Mouse (Mus musculus): ENCODE results near the gene Tor1aip1. TPM values are rescaled to one million over a fixed set of nuclear protein-coding genes. Genes with fewer than 3 reads are reported as not detected.
A peak's percentile ranks its signal among the peaks of the same experiment; 100 is the strongest.
"Not testable (repeated sequence)": the region's sequence is repeated elsewhere in the genome, so short reads cannot be mapped to it uniquely, and the experiment has no call there.

Tor1aip1 gene
- total RNA-seq, 2 experiments from 2014 or later, result 28.5 to 31.2 TPM

DNA sequence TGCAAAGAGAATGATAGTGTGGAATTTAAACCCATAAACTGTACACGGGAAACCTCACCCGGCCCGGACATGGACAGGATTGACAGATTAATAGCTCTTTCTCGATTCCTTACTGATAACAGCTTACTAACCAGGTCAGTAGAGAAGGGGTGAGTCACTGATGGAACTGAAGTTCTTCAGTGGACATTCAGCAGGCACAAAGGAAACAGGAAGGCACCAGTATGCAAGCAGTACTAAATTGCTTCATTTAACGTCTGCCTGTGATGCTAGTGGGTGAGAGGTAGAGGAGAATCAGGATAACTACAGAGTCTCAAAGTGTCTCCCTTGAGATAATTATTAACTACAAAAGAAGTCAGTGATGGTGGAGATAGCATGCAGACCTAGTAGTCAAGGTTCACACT is 7.9 kb upstream of the Tor1aip1 start:
- TF ChIP-seq CTCF (IDR thresholded peaks at IDR 0.05), result no peak
- H3K27ac ChIP-seq, result no peak overlapping the region
- DNase-seq (ENCODE audit: extremely low spot score in 1 of 2, low spot score in 2 of 2), result no peak
- intact Hi-C loops (cut with DNase I), result no loop called here
- no peak overlapping the region for H3K4me3 ChIP-seq

DNA sequence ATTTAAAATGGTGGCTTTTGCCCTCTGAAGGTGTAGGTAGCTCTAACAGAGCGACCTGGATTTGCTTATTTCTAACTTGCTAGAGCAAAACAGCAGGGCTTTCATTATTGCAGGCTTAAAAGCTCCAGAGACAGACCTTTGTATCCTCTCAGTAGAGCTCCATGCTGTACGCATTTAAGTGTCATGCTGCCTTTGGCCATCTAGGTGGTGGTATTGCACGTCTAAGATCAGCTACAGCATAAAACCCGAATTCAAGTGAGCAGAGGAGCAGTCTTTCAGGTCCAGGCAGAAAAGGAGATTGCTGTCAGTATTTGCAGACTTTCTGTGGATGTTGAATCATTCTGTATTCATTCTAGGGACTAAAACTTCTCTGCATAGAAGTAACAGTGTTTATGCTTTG is 6.7 kb upstream of the Tor1aip1 start:
- Histone ChIP-seq H3K4me3 (no peak overlapping the region; the same call in 1 of the 2 replicates), H3K27ac (no peak overlapping the region)
- intact Hi-C loops (cut with DNase I), result no loop called here
- TF ChIP-seq CTCF (IDR thresholded peaks at IDR 0.05), result peak; percentile 65
- peak in 1 of 2 experiments; percentile 22 for DNase-seq (ENCODE audit: extremely low spot score in 1 of 2, low spot score in 2 of 2)

DNA sequence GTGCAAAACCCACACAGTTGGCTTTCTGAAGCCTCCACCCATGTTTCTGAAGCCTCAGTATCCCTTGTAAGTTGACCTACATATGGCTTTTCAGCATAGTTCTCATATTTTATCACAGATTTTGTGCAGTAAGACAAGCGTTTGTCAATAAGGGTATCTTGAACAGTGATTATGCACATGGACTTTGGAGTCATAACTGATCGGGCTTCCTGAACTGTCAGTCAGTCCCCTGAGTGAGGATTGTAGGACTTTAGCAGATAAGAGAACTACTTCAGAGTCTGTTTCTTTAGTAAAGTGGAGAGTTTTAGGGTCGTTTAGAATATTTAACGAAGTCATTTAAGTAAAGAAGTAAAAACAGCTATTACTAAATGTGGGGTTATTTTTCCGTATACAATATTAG is 6.2 kb upstream of the Tor1aip1 start:
- intact Hi-C loops (cut with DNase I), result no loop called here

DNA sequence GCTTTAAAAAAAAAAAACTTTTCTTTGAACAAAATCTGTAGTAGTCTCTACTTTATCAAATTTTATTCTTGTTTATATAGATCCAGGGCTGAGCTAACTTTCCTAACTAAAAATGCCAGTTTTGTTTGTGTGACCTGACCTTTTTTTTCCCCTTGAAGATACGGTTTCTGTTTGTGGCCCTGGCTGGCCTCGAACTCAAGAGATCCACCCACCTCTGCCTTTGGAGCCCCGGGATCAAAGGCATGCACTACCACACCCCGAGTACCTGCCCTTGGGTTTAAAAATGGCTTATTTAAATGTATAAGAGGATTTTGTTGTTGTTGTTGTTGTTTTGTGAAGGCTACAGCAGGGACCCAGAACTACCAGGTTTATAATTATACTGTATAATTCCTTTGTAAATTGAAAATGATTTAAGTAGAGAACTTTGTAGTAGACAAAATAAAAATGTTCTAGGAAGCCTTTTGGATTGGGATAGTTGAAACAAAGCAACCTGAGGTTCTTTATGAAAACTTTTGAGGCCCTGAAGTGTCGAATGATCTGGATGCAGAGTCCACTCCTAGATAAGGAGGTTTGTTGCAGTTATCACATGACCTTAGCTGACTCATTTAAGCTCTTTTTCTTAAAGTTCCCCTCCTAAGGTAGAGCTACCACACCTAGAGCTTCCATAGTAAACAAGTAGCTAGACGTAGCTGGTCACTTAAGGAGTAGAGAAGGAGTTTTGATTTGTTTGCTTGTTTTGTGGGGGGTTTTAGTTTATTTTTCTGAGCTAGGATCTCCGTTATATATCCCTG is 5.4 kb upstream of the Tor1aip1 start:
- no peak for TF ChIP-seq CTCF (IDR thresholded peaks at IDR 0.05)
- Histone ChIP-seq H3K27ac (no peak overlapping the region), H3K4me3 (peak overlapping the region; percentile 67)
- no peak for DNase-seq (ENCODE audit: extremely low spot score in 1 of 2, low spot score in 2 of 2)
- intact Hi-C loops (cut with DNase I), result no loop called here

More for the DNA sequence above, 6.2 kb upstream of the Tor1aip1 start:
- H3K27ac ChIP-seq, result no peak overlapping the region
- H3K4me3 ChIP-seq, result no peak overlapping the region; the same call in 1 of the 2 replicates
- TF ChIP-seq CTCF (IDR thresholded peaks at IDR 0.05), result no peak
- DNase-seq (ENCODE audit: extremely low spot score in 1 of 2, low spot score in 2 of 2), result no peak

DNA sequence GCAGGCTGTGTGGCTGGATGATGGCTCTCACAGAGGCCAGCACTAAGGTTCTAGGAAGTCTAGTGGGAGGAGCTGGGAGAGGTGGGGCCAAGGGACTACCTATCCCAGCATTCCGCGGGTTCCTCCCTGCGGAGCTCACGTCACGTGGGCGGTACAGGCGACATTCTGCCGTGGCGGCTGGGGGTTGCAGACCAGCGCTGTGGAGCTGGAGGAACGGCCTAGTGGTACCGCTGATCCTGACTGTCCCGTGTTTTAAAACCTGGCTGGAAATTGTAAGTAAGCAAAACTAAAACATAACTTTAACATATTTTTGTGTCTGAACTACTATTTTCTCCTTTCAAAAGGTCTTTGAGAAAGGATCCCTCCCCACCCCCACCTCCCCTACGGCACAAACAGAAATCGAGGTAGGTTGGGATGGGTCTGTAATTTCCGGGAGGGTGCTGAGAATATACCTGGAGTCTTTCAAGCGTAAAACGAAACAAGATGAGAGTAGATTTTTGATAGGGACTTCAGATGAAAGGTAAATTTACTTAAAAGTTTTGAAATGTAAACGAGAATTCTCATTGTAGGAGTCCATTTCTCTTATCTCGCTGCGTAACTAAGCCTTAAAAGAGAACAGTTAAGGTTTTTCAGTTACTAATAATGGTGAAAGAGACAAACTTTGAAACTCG is 4.6 kb upstream of the Tor1aip1 start:
- Histone ChIP-seq H3K27ac (peak overlapping the region; percentile 62), H3K4me3 (peak overlapping the region; percentile 67)
- DNase-seq (ENCODE audit: extremely low spot score in 1 of 2, low spot score in 2 of 2), result peak; percentile 88 to 91
- TF ChIP-seq CTCF (IDR thresholded peaks at IDR 0.05), result no peak
- intact Hi-C loops (cut with DNase I), result no loop called here

DNA sequence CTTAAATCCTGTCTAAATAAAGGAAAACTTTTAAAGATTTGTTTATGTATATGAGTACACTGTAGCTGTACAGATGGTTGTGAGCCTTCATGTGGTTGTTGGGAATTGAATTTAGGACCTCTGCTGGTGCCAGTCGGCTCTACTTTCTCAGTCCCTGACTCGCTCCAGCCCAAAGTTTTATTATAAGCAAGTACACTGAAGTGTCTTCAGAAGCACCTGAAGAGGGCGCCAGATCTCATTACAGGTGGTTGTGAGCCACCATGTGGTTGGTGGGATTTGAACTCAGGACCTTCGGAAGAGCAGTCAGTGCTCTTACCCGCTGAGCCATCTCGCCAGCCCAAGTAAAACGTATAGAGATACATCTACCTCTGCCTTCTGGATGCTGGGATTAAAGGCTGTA is 3.7 kb upstream of the Tor1aip1 start:
- intact Hi-C loops (cut with DNase I); H3K4me3 ChIP-seq; DNase-seq (ENCODE audit: extremely low spot score in 1 of 2, low spot score in 2 of 2): not testable (repeated sequence)
- peak overlapping the region; percentile 62; the same call in 1 of the 2 replicates for H3K27ac ChIP-seq
- TF ChIP-seq CTCF (IDR thresholded peaks at IDR 0.05), result peak; percentile 27; the same call in 1 of the 2 replicates

DNA sequence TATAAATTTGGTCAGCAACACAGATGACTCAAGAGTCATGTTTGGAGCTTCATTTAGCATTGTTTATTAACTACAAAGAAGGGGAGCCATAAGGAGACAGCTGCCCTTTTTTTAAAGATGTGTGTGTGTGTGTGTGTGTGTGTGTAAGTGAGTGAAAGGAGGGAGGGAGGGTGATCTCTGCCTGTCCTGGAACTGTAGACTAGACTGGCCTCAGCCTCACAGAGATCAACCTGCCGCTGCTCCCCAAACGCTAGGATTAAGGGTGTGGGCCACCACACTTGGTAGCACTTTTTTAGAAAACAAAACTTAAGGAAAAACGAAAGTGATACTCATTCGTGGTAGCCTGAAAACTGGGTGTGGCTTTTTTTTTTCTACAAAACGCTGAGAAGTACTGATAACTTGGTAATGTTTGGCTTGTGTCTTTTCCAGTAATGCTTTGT is 884 bp upstream of the Tor1aip1 start:
- Histone ChIP-seq H3K4me3 (peak overlapping the region; percentile 89), H3K27ac (peak overlapping the region; percentile 100)
- no peak for DNase-seq (ENCODE audit: extremely low spot score in 1 of 2, low spot score in 2 of 2)
- intact Hi-C loops (cut with DNase I), result no loop called here
- TF ChIP-seq CTCF (IDR thresholded peaks at IDR 0.05), result no peak

DNA sequence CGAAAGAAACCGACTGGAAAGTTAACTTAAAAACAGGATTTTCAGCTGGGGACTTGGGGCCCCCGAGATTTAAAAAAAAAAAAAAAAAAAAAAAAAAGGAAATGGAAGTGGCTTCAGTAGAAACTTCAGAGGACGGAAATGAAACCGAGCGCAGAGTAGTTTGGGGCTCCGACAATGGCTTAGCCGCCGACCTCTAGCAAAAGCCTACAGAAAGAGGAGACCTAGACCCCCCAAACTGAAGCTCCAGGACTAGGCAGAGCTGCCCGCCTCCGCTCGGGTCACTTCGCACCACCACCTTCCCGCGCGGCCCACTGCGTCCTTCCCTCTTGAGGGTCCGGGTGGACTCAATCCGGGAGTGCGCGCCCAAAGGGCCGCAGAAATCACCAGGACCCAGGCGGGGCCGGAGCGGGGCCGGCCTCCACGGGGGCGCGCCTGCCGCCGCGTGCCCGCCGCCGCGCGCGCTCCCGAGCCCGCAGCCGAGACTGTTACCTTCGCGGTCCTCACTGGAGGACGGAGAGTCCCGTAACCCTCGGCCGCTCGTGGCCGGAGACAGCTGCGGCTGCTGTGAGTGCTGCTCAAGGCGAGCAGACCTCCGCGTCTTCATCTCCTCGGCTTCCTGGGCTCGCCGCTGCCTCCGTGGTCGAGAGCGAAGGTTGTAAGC is 881 bp downstream of the Tor1aip1 start, which contains the start of gene Tor1aip2:
Tor1aip2 (plus strand) TSS at position 135 of the 661 bp plus-strand sequence.
- DNase-seq (ENCODE audit: extremely low spot score in 1 of 2, low spot score in 2 of 2), result peak in 1 of 2 experiments; percentile 71
- no peak for TF ChIP-seq CTCF (IDR thresholded peaks at IDR 0.05)
- intact Hi-C loops (cut with DNase I), result no loop called here

DNA sequence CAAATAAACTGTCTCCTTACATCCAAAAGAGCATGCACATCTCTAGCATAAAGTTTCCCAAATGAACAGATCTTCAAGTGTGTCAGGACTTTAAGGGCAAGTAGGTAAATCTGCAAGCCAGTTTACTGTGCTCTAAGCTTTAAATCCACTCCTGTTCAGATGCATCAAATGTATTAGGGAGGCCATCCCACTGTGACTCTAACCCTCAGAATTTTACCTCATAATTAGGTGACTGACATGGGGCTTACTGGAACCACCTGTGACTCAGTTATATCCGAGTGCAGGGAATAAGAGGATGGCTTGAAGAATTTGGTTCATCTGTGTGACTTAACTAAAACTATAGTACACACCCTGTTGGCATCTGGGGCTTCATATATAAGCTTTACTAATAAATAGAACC is 1.6 kb downstream of the Tor1aip1 start:
- no peak for DNase-seq (ENCODE audit: extremely low spot score in 1 of 2, low spot score in 2 of 2)
- TF ChIP-seq CTCF (IDR thresholded peaks at IDR 0.05), result no peak
- intact Hi-C loops (cut with DNase I), result no loop called here
- Histone ChIP-seq H3K4me3 (peak overlapping the region; percentile 89), H3K27ac (no peak overlapping the region)

More for the DNA sequence above, 881 bp downstream of the Tor1aip1 start, which contains the start of gene Tor1aip2:
- peak within 1 kb of the TSS; percentile 89 for H3K4me3 ChIP-seq
- peak within 1 kb of the TSS; percentile 100 for H3K27ac ChIP-seq

DNA sequence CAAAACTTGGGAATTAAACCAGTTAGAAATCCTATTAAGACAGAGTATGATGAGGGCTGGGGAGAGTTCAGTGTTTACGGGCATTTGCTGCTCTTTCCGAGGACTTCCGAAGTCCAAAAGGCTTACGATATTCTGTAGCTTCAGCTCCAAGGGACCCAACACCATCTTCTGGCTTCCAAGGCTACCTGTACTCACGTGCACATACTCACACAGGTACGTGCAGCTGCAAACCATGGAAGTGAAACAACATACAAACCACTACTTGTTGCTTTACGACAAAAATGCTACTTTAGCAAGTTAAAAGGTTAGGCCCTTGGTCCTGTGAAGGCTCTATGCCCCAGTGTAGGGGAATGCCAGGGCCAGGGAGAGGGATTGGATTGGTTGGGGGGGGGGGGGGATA is 2.4 kb downstream of the Tor1aip1 start:
- H3K4me3 ChIP-seq, result no peak overlapping the region
- no peak for DNase-seq (ENCODE audit: extremely low spot score in 1 of 2, low spot score in 2 of 2)
- no peak for TF ChIP-seq CTCF (IDR thresholded peaks at IDR 0.05)
- no peak overlapping the region for H3K27ac ChIP-seq
- intact Hi-C loops (cut with DNase I), result no loop called here

DNA sequence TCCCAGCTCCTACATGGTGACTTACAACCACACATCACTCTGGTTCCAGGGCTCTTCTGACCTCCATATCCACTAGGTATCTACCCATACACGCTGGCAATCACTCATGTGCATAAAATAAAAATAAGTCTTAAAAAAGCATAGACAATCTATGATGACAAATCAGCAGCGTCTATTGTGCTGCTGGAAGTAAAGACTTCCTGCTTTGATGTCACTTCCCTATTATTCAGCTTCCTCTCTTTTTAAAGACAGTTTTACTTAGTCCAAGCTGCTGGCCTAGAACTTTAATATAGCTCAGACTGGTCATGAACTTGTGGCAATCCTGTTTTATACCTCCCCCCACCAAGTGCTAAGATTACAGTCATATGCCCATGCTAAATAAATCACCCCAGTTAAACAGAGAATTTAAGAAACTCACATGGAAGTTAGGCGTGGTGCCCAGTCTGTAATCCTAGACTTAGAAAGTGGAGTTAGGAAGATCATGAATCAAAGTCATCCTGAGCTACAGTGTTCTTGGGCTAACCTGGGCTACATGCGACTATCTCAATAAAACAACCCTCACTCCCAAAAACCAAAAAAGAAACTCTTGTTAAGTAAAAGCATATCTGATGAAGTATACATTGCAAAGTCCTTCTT is 7.8 kb downstream of the Tor1aip1 start:
- Histone ChIP-seq H3K4me3 (no peak overlapping the region), H3K27ac (no peak overlapping the region)
- intact Hi-C loops (cut with DNase I), result no loop called here
- TF ChIP-seq CTCF (IDR thresholded peaks at IDR 0.05), result no peak
- DNase-seq (ENCODE audit: extremely low spot score in 1 of 2, low spot score in 2 of 2), result no peak

Measured in left cerebral cortex, adult 2 months (tissue).